Mouse (Mus musculus) heart, adult 18-20 months (tissue): ENCODE data around the gene Coro2a. TPM values are rescaled to one million over a fixed set of nuclear protein-coding genes. Genes with fewer than 3 reads are reported as not detected.
"Not testable (repeated sequence)": the region's sequence is repeated elsewhere in the genome, so short reads cannot be mapped to it uniquely, and the experiment has no call there.

Source experiments
- DNase-seq, 2 experiments: peaks; one replicate each; pipeline ENCODE4 v3.0.0; 2021 to 2022; ENCODE audit warnings: mixed read lengths in 1 of 2
- long read RNA-seq, 2 experiments: library from polyadenylated mRNA; stranded (forward); transcript quantifications; one replicate each; pipeline ENCODE4 v2.0.0; 2021
- total RNA-seq, 2 experiments: library from RNA; stranded (reverse); gene quantifications; 2 replicates each; pipeline ENCODE4 v1.2.3; 2021

Gene Coro2a
- total RNA-seq, result 1 to 10 TPM in 1 of 2 experiments, under 1 TPM in 1; 0.32 to 1.0 TPM
- long read RNA-seq, experiment 1, result 0 reads
- long read RNA-seq, experiment 2, result 0 reads

- DNase-seq, result peak; percentile 75 to 82
These were observed at the start of gene Coro2a for GRCm38 (mm10) chr4:46601844-46602423. Coro2a (minus strand) TSS chr4:46602202.

- peak; percentile 96 to 97 for DNase-seq
These were observed 48.2 kb upstream of the Coro2a start, which contains the start of gene Tbc1d2 for GRCm38 (mm10) chr4:46650086-46650753. Tbc1d2 (minus strand) TSS chr4:46650209.

- no peak for DNase-seq
These were observed 47.2 kb upstream of the Coro2a start for GRCm38 (mm10) chr4:46649161-46649560.

GRCm38 (mm10) chr4:46643676-46644112 is 41.7 kb upstream of the Coro2a start:
- DNase-seq, result no peak

- peak; percentile 22 to 76 for DNase-seq
These were observed 41.1 kb upstream of the Coro2a start for GRCm38 (mm10) chr4:46642924-46643675.

- DNase-seq, result no peak
These were observed 39.3 kb upstream of the Coro2a start for GRCm38 (mm10) chr4:46641283-46641682.

GRCm38 (mm10) chr4:46639866-46640265 is 37.9 kb upstream of the Coro2a start:
- DNase-seq, result no peak

- DNase-seq, result not testable (repeated sequence)
These were observed 35.2 kb upstream of the Coro2a start for GRCm38 (mm10) chr4:46637250-46637649.

- DNase-seq, result no peak
These were observed 33.9 kb upstream of the Coro2a start for GRCm38 (mm10) chr4:46635702-46636430.

- DNase-seq, result no peak
These were observed 32.9 kb upstream of the Coro2a start for GRCm38 (mm10) chr4:46634881-46635280.

GRCm38 (mm10) chr4:46633565-46633964 is 31.6 kb upstream of the Coro2a start:
- not testable (repeated sequence) for DNase-seq

- no peak for DNase-seq
These were observed 30.5 kb upstream of the Coro2a start for GRCm38 (mm10) chr4:46632465-46632864.

- no peak for DNase-seq
These were observed 28.4 kb upstream of the Coro2a start for GRCm38 (mm10) chr4:46630390-46630789.

GRCm38 (mm10) chr4:46628873-46629272 is 26.9 kb upstream of the Coro2a start:
- DNase-seq, result no peak

GRCm38 (mm10) chr4:46628081-46628480 is 26.1 kb upstream of the Coro2a start:
- DNase-seq, result no peak

GRCm38 (mm10) chr4:46625101-46625500 is 23.1 kb upstream of the Coro2a start:
- DNase-seq, result no peak

- no peak for DNase-seq
These were observed 21.0 kb upstream of the Coro2a start for GRCm38 (mm10) chr4:46623007-46623406.

- DNase-seq, result no peak
These were observed 18.9 kb upstream of the Coro2a start for GRCm38 (mm10) chr4:46620946-46621345.

GRCm38 (mm10) chr4:46620330-46620729 is 18.3 kb upstream of the Coro2a start:
- DNase-seq, result no peak

- no peak for DNase-seq
These were observed 16.3 kb upstream of the Coro2a start for GRCm38 (mm10) chr4:46618196-46618817.

GRCm38 (mm10) chr4:46617408-46617807 is 15.4 kb upstream of the Coro2a start:
- DNase-seq, result no peak

- DNase-seq, result no peak
These were observed 12.6 kb upstream of the Coro2a start for GRCm38 (mm10) chr4:46614641-46615040.
